7 mouse cellular contexts compared by ENCODE assay signal in genomic region chr2:30133613-30134377, GRCm38 (mm10). TPM values are rescaled to one million over a fixed set of nuclear protein-coding genes. Genes with fewer than 3 reads are reported as not detected.
A peak's percentile ranks its signal among the peaks of the same experiment; 100 is the strongest.
DNase-seq lines count a peak whose midpoint lies in the region; ATAC-seq lines count a peak whose summit lies in the region.

TSS of gene Tbc1d13 (plus strand) at chr2:30133746.

- no peaks in the 10 kb centered on the region for H3K4me1 ChIP-seq in embryonic facial prominence, embryonic 11.5 days (ENCODE audit: control insufficient read depth, insufficient read depth, low read length)
- peaks cover 27% of the 10 kb centered on the region for H3K4me1 ChIP-seq in limb, embryonic 10.5 days
- peaks cover 28% of the 10 kb centered on the region for H3K4me1 ChIP-seq in midbrain, embryonic 13.5 days (replicated peaks)

- H3K4me2 ChIP-seq in embryonic facial prominence, embryonic 11.5 days (ENCODE audit: low read depth, low read length) = peak within 1 kb of the TSS; percentile 90
- H3K4me2 ChIP-seq in midbrain, embryonic 13.5 days (replicated peaks) = peak within 1 kb of the TSS; percentile 94

- peak within 1 kb of the TSS; percentile 82 for H3K9ac ChIP-seq in embryonic facial prominence, embryonic 11.5 days (replicated peaks; ENCODE audit: low read length)
- peak within 1 kb of the TSS; percentile 86 for H3K9ac ChIP-seq in midbrain, embryonic 13.5 days (replicated peaks)

- H3K36me3 ChIP-seq in embryonic facial prominence, embryonic 11.5 days (replicated peaks; ENCODE audit: control insufficient read depth, insufficient read depth, low read depth, low read length) = no peaks in the 10 kb centered on the region; the same call in 1 of the 2 replicates
- H3K36me3 ChIP-seq in limb, embryonic 10.5 days = peaks cover 40% of the 10 kb centered on the region
- peaks cover 31% of the 10 kb centered on the region for H3K36me3 ChIP-seq in midbrain, embryonic 13.5 days

- peak within 1 kb of the TSS; percentile 67 for H3K27ac ChIP-seq in embryonic facial prominence, embryonic 11.5 days (replicated peaks; ENCODE audit: low read depth, low read length)
- H3K27ac ChIP-seq in limb, embryonic 10.5 days = peak within 1 kb of the TSS; percentile 88
- peak within 1 kb of the TSS; percentile 82 for H3K27ac ChIP-seq in midbrain, embryonic 13.5 days

- peak; percentile 99 for DNase-seq in adrenal gland, postnatal 14 days
- peak; percentile 96 for DNase-seq in embryonic facial prominence, embryonic 11.5 days (ENCODE audit: low spot score)
- DNase-seq in kidney, adult 11 months = peak; percentile 98
- peak; percentile 98 for DNase-seq in limb, embryonic 10.5 days (ENCODE audit: low spot score)
- peak; percentile 99 for DNase-seq in spleen, adult 12 weeks (ENCODE audit: low spot score)

- no peaks in the 10 kb centered on the region for H3K27me3 ChIP-seq in embryonic facial prominence, embryonic 11.5 days (ENCODE audit: control insufficient read depth, insufficient read depth, low read length)
- H3K27me3 ChIP-seq in limb, embryonic 10.5 days (ENCODE audit: low read depth, poor library complexity, severe bottlenecking) = no peaks in the 10 kb centered on the region
- H3K27me3 ChIP-seq in midbrain, embryonic 13.5 days = no peaks in the 10 kb centered on the region

- 1% methylated on average over 39 of the region's 46 CpGs for WGBS in embryonic facial prominence, embryonic 11.5 days
- under 1% methylated on average over 46 of the region's 46 CpGs for WGBS in limb, embryonic 10.5 days
- WGBS in midbrain, embryonic 13.5 days = under 1% methylated on average over 46 of the region's 46 CpGs

- peak; percentile 89 for ATAC-seq in embryonic facial prominence, embryonic 11.5 days (replicated peaks; ENCODE audit: insufficient number of reproducible peaks, low FRiP score, low TSS enrichment, low read depth)
- ATAC-seq in granulocyte monocyte progenitor cell, adult 5-6 weeks (replicated peaks; ENCODE audit: poor library complexity, severe bottlenecking) = peak; percentile 94
- peak; percentile 95 for ATAC-seq in midbrain, embryonic 13.5 days

- H3K9me3 ChIP-seq in embryonic facial prominence, embryonic 11.5 days (replicated peaks; ENCODE audit: control insufficient read depth, low read length) = no peaks in the 10 kb centered on the region
- H3K9me3 ChIP-seq in limb, embryonic 10.5 days (replicated peaks) = no peaks in the 10 kb centered on the region
- no peaks in the 10 kb centered on the region for H3K9me3 ChIP-seq in midbrain, embryonic 13.5 days

- H3K4me3 ChIP-seq in embryonic facial prominence, embryonic 11.5 days (ENCODE audit: low read depth, low read length) = peak within 1 kb of the TSS; percentile 83
- peak within 1 kb of the TSS; percentile 88 for H3K4me3 ChIP-seq in limb, embryonic 10.5 days
- H3K4me3 ChIP-seq in midbrain, embryonic 13.5 days (replicated peaks) = peak within 1 kb of the TSS; percentile 87

RNA-seq across cellular contexts. Expression of gene Tbc1d13, which starts in this region (rescaled TPM):
- 47.1 and 52.7 TPM in 2 replicates for total RNA-seq in adrenal gland, postnatal 14 days (2021)
- polyA plus RNA-seq in embryonic facial prominence, embryonic 11.5 days (2014; fragmentation: Nextera tagmentation; extraction: Ambion mirVana) = 11.0 and 14.1 TPM in 2 replicates
- 65.9 and 83.5 TPM in 2 replicates for total RNA-seq in granulocyte monocyte progenitor cell, adult 5-6 weeks (2014; fragmentation: Nextera tagmentation)
- total RNA-seq in granulocyte monocyte progenitor cell, adult 5-6 weeks (2017) = 42.2 and 49.2 TPM in 2 replicates
- 6.8 and 8.1 TPM in 2 replicates for polyA plus RNA-seq in limb, embryonic 10.5 days (2016; fragmentation: Nextera tagmentation; extraction: Ambion mirVana)
- 12.5 and 13.2 TPM in 2 replicates for polyA plus RNA-seq in midbrain, embryonic 13.5 days (2015; fragmentation: Nextera tagmentation; extraction: Ambion mirVana)

Comparison
In these comparisons a context has a peak if more than half of its experiments do, and no peak if none do; other contexts are left out.
1. Peak in every context shown above with its lines: DNase-seq, ATAC-seq, H3K4me3 ChIP-seq and H3K27ac ChIP-seq.